Mouse (Mus musculus) embryonic fibroblast, embryonic 13.5 days (primary cell): ENCODE measurements around the gene Mrps2.

Source experiments
- CTCF ChIP-seq: IDR thresholded peaks from 2 replicates; pipeline ENCODE4 v1.5.1; 2011; ENCODE audit warnings: mild to moderate bottlenecking, control low read depth, low read length, moderate library complexity, borderline replicate concordance; ENCODE audit not compliant: insufficient read depth
- POLR2A ChIP-seq: IDR thresholded peaks from 2 replicates; pipeline ENCODE4 v1.6.1; 2011; ENCODE audit warnings: low read depth, mild to moderate bottlenecking, control low read depth, low read length, moderate library complexity

DNA sequence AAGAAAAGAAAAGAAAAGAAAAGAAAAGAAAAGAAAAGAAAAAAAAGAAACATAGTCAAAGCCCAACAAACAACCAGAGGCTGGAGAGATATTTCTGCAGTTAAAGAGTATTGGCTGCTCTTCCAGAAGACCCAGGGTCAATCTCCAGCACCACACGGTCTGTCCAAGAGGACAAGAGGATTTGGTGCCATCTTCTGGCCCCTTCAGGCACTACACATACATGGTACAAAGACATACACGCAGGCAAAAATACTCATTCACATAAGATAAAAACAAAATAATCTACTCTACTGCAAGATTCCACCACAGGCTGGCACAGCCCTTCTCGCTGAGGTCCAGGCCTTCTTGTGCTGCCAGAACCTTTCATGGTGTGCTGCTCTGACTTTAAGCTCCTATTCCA lies 44.7 kb upstream of the Mrps2 start:
- TF ChIP-seq POLR2A (no peak), CTCF (0 out of 2 replicates have a peak, but pooled peaks have one; percentile 28)
